Mouse (Mus musculus): ENCODE data around the gene Zfp296.

DNA sequence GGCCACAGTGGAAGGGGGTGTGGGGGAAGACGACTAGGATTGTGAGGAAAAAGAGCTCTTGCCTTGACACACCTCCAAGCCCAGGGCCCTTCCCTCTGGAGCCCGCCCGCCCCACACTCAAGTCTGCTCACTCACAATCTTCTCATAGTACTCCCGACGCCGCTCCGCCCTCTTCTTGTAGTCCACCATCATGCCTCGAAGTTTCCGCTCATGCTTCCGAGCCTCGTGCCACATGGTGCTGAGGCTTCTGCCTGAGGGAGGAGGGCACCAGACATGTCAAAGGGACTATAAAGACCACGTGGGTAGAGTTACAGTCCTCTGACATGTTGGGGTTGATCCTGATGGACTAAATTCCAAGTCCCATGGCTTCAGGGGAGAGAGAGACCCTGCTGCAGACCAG, 26.0 kb downstream of the Zfp296 start:
- TF ChIP-seq MAFK (IDR thresholded peaks at IDR 0.05; ENCODE audit: insufficient read depth, low read depth, low read length) (no peak), ZNF384 (IDR thresholded peaks at IDR 0.05; ENCODE audit: low read depth, low read length) (no peak), ZC3H11A (IDR thresholded peaks at IDR 0.05; ENCODE audit: borderline replicate concordance, low read depth, low read length) (no peak), HCFC1 (IDR thresholded peaks at IDR 0.05; ENCODE audit: borderline replicate concordance, insufficient read depth, low read length) (no peak), CHD2 (IDR thresholded peaks at IDR 0.05; ENCODE audit: low read depth, low read length) (no peak)
